Mouse (Mus musculus): ENCODE measurements around the gene Sec22b. TPM values are rescaled to one million over a fixed set of nuclear protein-coding genes. Genes with fewer than 3 reads are reported as not detected.

Gene Sec22b
- polyA plus RNA-seq, 1 experiment, result not detected

GRCm38 (mm10) chr3:97942260-97942950 lies 41.4 kb downstream of the Sec22b start:
- Histone ChIP-seq H3K4me1 (ENCODE audit: control insufficient read depth, insufficient read depth, low read length) (peaks cover 15% of the 10 kb centered on the region), H3K27ac (ENCODE audit: insufficient read depth, low read depth, low read length) (no peak overlapping the region), H3K4me3 (ENCODE audit: insufficient read depth, low read depth, low read length) (no peak overlapping the region)
- TF ChIP-seq CTCF (IDR thresholded peaks at IDR 0.05; ENCODE audit: insufficient read depth, low read depth, low read length) (no peak), POLR2A (IDR thresholded peaks at IDR 0.05; ENCODE audit: insufficient read depth, low read depth, low read length) (no peak)
- WGBS, result 45% methylated on average over 16 of the region's 16 CpGs

GRCm38 (mm10) chr3:97944462-97944861 lies 43.5 kb downstream of the Sec22b start:
- WGBS, result 55% methylated on average over 5 of the region's 5 CpGs
- H3K4me3 ChIP-seq (ENCODE audit: insufficient read depth, low read depth, low read length), result no peak overlapping the region
- peaks cover 15% of the 10 kb centered on the region for H3K4me1 ChIP-seq (ENCODE audit: control insufficient read depth, insufficient read depth, low read length)
- H3K27ac ChIP-seq (ENCODE audit: insufficient read depth, low read depth, low read length), result no peak overlapping the region
- TF ChIP-seq POLR2A (IDR thresholded peaks at IDR 0.05; ENCODE audit: insufficient read depth, low read depth, low read length) (no peak), CTCF (IDR thresholded peaks at IDR 0.05; ENCODE audit: insufficient read depth, low read depth, low read length) (no peak)

GRCm38 (mm10) chr3:97946439-97946838 lies 45.4 kb downstream of the Sec22b start:
- Histone ChIP-seq H3K27ac (ENCODE audit: insufficient read depth, low read depth, low read length) (no peak overlapping the region), H3K4me3 (ENCODE audit: insufficient read depth, low read depth, low read length) (no peak overlapping the region), H3K4me1 (ENCODE audit: control insufficient read depth, insufficient read depth, low read length) (peaks cover 7% of the 10 kb centered on the region)
- WGBS, result 89% methylated on average over 4 of the region's 4 CpGs
- no peak for TF ChIP-seq CTCF (IDR thresholded peaks at IDR 0.05; ENCODE audit: insufficient read depth, low read depth, low read length)
- no peak for TF ChIP-seq POLR2A (IDR thresholded peaks at IDR 0.05; ENCODE audit: insufficient read depth, low read depth, low read length)

GRCm38 (mm10) chr3:97948518-97948917 lies 47.5 kb downstream of the Sec22b start:
- Histone ChIP-seq H3K27ac (ENCODE audit: insufficient read depth, low read depth, low read length) (no peak overlapping the region), H3K4me3 (ENCODE audit: insufficient read depth, low read depth, low read length) (no peak overlapping the region), H3K4me1 (ENCODE audit: control insufficient read depth, insufficient read depth, low read length) (no peaks in the 10 kb centered on the region)
- WGBS, result 93% methylated on average over 2 of the region's 2 CpGs
- no peak for TF ChIP-seq CTCF (IDR thresholded peaks at IDR 0.05; ENCODE audit: insufficient read depth, low read depth, low read length)
- no peak for TF ChIP-seq POLR2A (IDR thresholded peaks at IDR 0.05; ENCODE audit: insufficient read depth, low read depth, low read length)

- H3K4me3 ChIP-seq (ENCODE audit: insufficient read depth, low read depth, low read length), result no peak overlapping the region
- H3K27ac ChIP-seq (ENCODE audit: insufficient read depth, low read depth, low read length), result no peak overlapping the region
- TF ChIP-seq CTCF (IDR thresholded peaks at IDR 0.05; ENCODE audit: insufficient read depth, low read depth, low read length), result no peak
- no peak for TF ChIP-seq POLR2A (IDR thresholded peaks at IDR 0.05; ENCODE audit: insufficient read depth, low read depth, low read length)
- H3K4me1 ChIP-seq (ENCODE audit: control insufficient read depth, insufficient read depth, low read length), result no peaks in the 10 kb centered on the region
- WGBS, result 87% methylated on average over 5 of the region's 5 CpGs
Measured at GRCm38 (mm10) chr3:97949946-97950345, 49.0 kb downstream of the Sec22b start.

- WGBS, result 79% methylated on average over 3 of the region's 3 CpGs
- TF ChIP-seq CTCF (IDR thresholded peaks at IDR 0.05; ENCODE audit: insufficient read depth, low read depth, low read length), result no peak
- no peak for TF ChIP-seq POLR2A (IDR thresholded peaks at IDR 0.05; ENCODE audit: insufficient read depth, low read depth, low read length)
- H3K4me3 ChIP-seq (ENCODE audit: insufficient read depth, low read depth, low read length), result no peak overlapping the region
- no peak overlapping the region for H3K27ac ChIP-seq (ENCODE audit: insufficient read depth, low read depth, low read length)
- H3K4me1 ChIP-seq (ENCODE audit: control insufficient read depth, insufficient read depth, low read length), result no peaks in the 10 kb centered on the region
Measured at GRCm38 (mm10) chr3:97951134-97951533, 50.1 kb downstream of the Sec22b start.

- Histone ChIP-seq H3K4me3 (ENCODE audit: insufficient read depth, low read depth, low read length) (no peak overlapping the region), H3K27ac (ENCODE audit: insufficient read depth, low read depth, low read length) (no peak overlapping the region), H3K4me1 (ENCODE audit: control insufficient read depth, insufficient read depth, low read length) (no peaks in the 10 kb centered on the region)
- 71% methylated on average over 2 of the region's 2 CpGs for WGBS
- no peak for TF ChIP-seq CTCF (IDR thresholded peaks at IDR 0.05; ENCODE audit: insufficient read depth, low read depth, low read length)
- TF ChIP-seq POLR2A (IDR thresholded peaks at IDR 0.05; ENCODE audit: insufficient read depth, low read depth, low read length), result no peak
Measured at GRCm38 (mm10) chr3:97953196-97953595, 52.2 kb downstream of the Sec22b start.

- H3K4me3 ChIP-seq (ENCODE audit: insufficient read depth, low read depth, low read length), result no peak overlapping the region
- 82% methylated on average over 6 of the region's 6 CpGs for WGBS
- TF ChIP-seq POLR2A (IDR thresholded peaks at IDR 0.05; ENCODE audit: insufficient read depth, low read depth, low read length) (no peak), CTCF (IDR thresholded peaks at IDR 0.05; ENCODE audit: insufficient read depth, low read depth, low read length) (no peak)
- H3K4me1 ChIP-seq (ENCODE audit: control insufficient read depth, insufficient read depth, low read length), result no peaks in the 10 kb centered on the region
- H3K27ac ChIP-seq (ENCODE audit: insufficient read depth, low read depth, low read length), result no peak overlapping the region
Measured at GRCm38 (mm10) chr3:97956322-97956721, 55.3 kb downstream of the Sec22b start.

GRCm38 (mm10) chr3:97956926-97957325 lies 55.9 kb downstream of the Sec22b start:
- WGBS, result 63% methylated on average over 1 of the region's 1 CpGs
- no peak for TF ChIP-seq POLR2A (IDR thresholded peaks at IDR 0.05; ENCODE audit: insufficient read depth, low read depth, low read length)
- no peak overlapping the region for H3K27ac ChIP-seq (ENCODE audit: insufficient read depth, low read depth, low read length)

More at GRCm38 (mm10) chr3:97956926-97957325, 55.9 kb downstream of the Sec22b start:
- Histone ChIP-seq H3K4me3 (ENCODE audit: insufficient read depth, low read depth, low read length) (no peak overlapping the region), H3K4me1 (ENCODE audit: control insufficient read depth, insufficient read depth, low read length) (no peaks in the 10 kb centered on the region)
